Comparison of ENCODE assay signal across 17 mouse cellular contexts in genomic region chr4:95158632-95159424, GRCm38 (mm10).
DNase-seq lines count a peak whose midpoint lies in the region; ATAC-seq and TF ChIP-seq lines count a peak whose summit lies in the region.
"Had no signal": no experiment of that assay in that cellular context is flagged by ENCODE, and none has a peak within 500 bp of the region (broad histone marks: within the 10 kb centered on the region; RNA-seq: fewer than 3 reads in every experiment).

No protein-coding gene starts in this region.

- H3K9me3 ChIP-seq in embryonic facial prominence, embryonic 14.5 days (ENCODE audit: control insufficient read depth, low read length), result no peaks in the 10 kb centered on the region
- no peaks in the 10 kb centered on the region for H3K9me3 ChIP-seq in hindbrain, embryonic 12.5 days (replicated peaks)
- H3K9me3 ChIP-seq: kidney, embryonic 15.5 days; limb, embryonic 12.5 days had no signal

- H3K9ac ChIP-seq in embryonic facial prominence, embryonic 14.5 days (ENCODE audit: low read depth, low read length), result no peak overlapping the region
- no peak overlapping the region for H3K9ac ChIP-seq in hindbrain, embryonic 12.5 days
- H3K9ac ChIP-seq: kidney, embryonic 15.5 days; limb, embryonic 12.5 days; lung, embryonic 14.5 days had no signal

- no peaks in the 10 kb centered on the region for H3K36me3 ChIP-seq in embryonic facial prominence, embryonic 14.5 days (ENCODE audit: control insufficient read depth, insufficient read depth, low read length)
- H3K36me3 ChIP-seq in hindbrain, embryonic 12.5 days, result no peaks in the 10 kb centered on the region
- H3K36me3 ChIP-seq: kidney, embryonic 15.5 days; limb, embryonic 12.5 days had no signal

- intact Hi-C loops in gastrocnemius, adult 2 months (cut with DNase I), result no loop called here

- ATAC-seq in embryonic facial prominence, embryonic 14.5 days (ENCODE audit: low read depth), result no peak
- no peak for ATAC-seq in hindbrain, embryonic 12.5 days (ENCODE audit: low FRiP score)
- no peak for ATAC-seq in erythroid progenitor cell, adult 5-6 weeks (replicated peaks; ENCODE audit: low FRiP score, poor library complexity, severe bottlenecking)
- ATAC-seq: activated CD4-positive, CD25-positive, alpha-beta regulatory T cell, adult 4 months; CD4-positive, CD25-positive, alpha-beta regulatory T cell, adult 4 months; inflammation-experienced regulatory T-cells, adult 6 months had no signal

- peak overlapping the region; percentile 15; the same call in 1 of the 2 replicates for H3K4me3 ChIP-seq in gastrocnemius, adult 2 months
- no peak overlapping the region for H3K4me3 ChIP-seq in embryonic facial prominence, embryonic 14.5 days (ENCODE audit: low read depth, low read length)
- no peak overlapping the region for H3K4me3 ChIP-seq in hindbrain, embryonic 12.5 days
- H3K4me3 ChIP-seq: kidney, embryonic 15.5 days; limb, embryonic 12.5 days had no signal

- no peak for TF ChIP-seq CTCF in gastrocnemius, adult 2 months (IDR thresholded peaks at IDR 0.05)

- H3K4me1 ChIP-seq in embryonic facial prominence, embryonic 14.5 days (ENCODE audit: control insufficient read depth, insufficient read depth, low read length), result peaks cover 16% of the 10 kb centered on the region
- peaks cover 8% of the 10 kb centered on the region for H3K4me1 ChIP-seq in hindbrain, embryonic 12.5 days

- H3K4me2 ChIP-seq in embryonic facial prominence, embryonic 14.5 days (ENCODE audit: low read depth, low read length), result no peak overlapping the region
- no peak overlapping the region for H3K4me2 ChIP-seq in hindbrain, embryonic 12.5 days (replicated peaks)
- H3K4me2 ChIP-seq: kidney, embryonic 15.5 days; limb, embryonic 12.5 days; lung, embryonic 14.5 days had no signal

- 38% methylated on average over 6 of the region's 6 CpGs for WGBS in embryonic facial prominence, embryonic 14.5 days
- 78% methylated on average over 6 of the region's 6 CpGs for WGBS in hindbrain, embryonic 12.5 days

- no peaks in the 10 kb centered on the region for H3K27me3 ChIP-seq in embryonic facial prominence, embryonic 14.5 days (replicated peaks; ENCODE audit: control insufficient read depth, insufficient read depth, low read length)
- no peaks in the 10 kb centered on the region; the same call in 1 of the 2 replicates for H3K27me3 ChIP-seq in hindbrain, embryonic 12.5 days
- H3K27me3 ChIP-seq: kidney, embryonic 15.5 days; limb, embryonic 12.5 days had no signal

- H3K27ac ChIP-seq in gastrocnemius, adult 2 months, result peak overlapping the region; percentile 97
- H3K27ac ChIP-seq in embryonic facial prominence, embryonic 14.5 days (replicated peaks; ENCODE audit: low read depth, low read length), result no peak overlapping the region
- no peak overlapping the region for H3K27ac ChIP-seq in hindbrain, embryonic 12.5 days
- H3K27ac ChIP-seq: kidney, embryonic 15.5 days; limb, embryonic 12.5 days had no signal

- DNase-seq in gastrocnemius, adult 2 months, result peak; percentile 42
- DNase-seq in gastrocnemius, postnatal 4 days (ENCODE audit: low spot score in 2 of 2), result no peak
- DNase-seq in right cerebral cortex, adult 18-20 months, result peak; percentile 26
- no peak for DNase-seq in right cerebral cortex, adult 2 months (ENCODE audit: low spot score in 2 of 2)
- peak; percentile 71 for DNase-seq in embryonic facial prominence, embryonic 14.5 days (ENCODE audit: low spot score)
- DNase-seq: cerebellum, adult 9-11 months; embryo, embryonic 11 days; lung, embryonic 14.5 days; midbrain, embryonic 14.5 days; right cerebral cortex, postnatal 14 days had no signal

Comparison
In these comparisons a context has a peak if more than half of its experiments do, and no peak if none do; other contexts are left out.
1. DNase-seq: peak in gastrocnemius, adult 2 months (single experiment), right cerebral cortex, adult 18-20 months (single experiment) and embryonic facial prominence, embryonic 14.5 days (single experiment); none in gastrocnemius, postnatal 4 days (0 of 2) and right cerebral cortex, adult 2 months (0 of 2).